Mouse (Mus musculus): ENCODE measurements around the gene Col11a2.

DNA sequence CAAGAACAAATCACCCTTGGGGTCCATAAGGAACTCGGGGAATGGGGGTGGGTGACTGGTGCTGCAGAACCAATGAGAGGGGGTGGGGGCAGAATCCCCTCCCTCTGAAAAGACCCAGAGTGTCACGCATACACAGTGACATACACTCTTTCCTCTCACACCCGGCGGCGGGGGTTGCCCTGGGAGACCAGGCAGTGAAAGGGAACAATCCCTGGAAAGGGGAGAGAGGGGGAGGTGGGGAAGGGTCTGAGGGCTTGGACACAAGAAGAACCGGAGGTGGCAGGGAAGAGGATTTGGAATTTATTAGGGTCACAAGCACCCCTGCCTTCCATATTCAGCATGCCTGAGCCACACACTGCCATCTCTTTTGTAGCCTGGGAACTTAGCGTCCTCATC, 13.5 kb upstream of the Col11a2 start:
- no peak for TF ChIP-seq CTCF (IDR thresholded peaks at IDR 0.05; ENCODE audit: extremely low read depth, insufficient read depth, insufficient read length, insufficient replicate concordance)
- no peak for TF ChIP-seq POLR2A (IDR thresholded peaks at IDR 0.05; ENCODE audit: low read depth, low read length)
